Mouse (Mus musculus): ENCODE measurements at regions not wholly inside any gene's neighbourhood (a gene's known extent, or its start where the extent isn't known, plus 50 kb on each side); places are given as distances from the start of the nearest gene placed in this dataset.
"Not testable (repeated sequence)": the region's sequence is repeated elsewhere in the genome, so short reads cannot be mapped to it uniquely, and the experiment has no call there.

GRCm38 (mm10) chr4:114296380-114296779 is 110.1 kb upstream of the Trabd2b start:
- H3K27ac ChIP-seq (replicated peaks) = no peak overlapping the region
- no peak overlapping the region for H3K9ac ChIP-seq (replicated peaks)
- no peaks in the 10 kb centered on the region for H3K4me1 ChIP-seq
- no peaks in the 10 kb centered on the region for H3K9me3 ChIP-seq
- no peak overlapping the region for H3K4me2 ChIP-seq (replicated peaks)
- H3K4me3 ChIP-seq = no peak overlapping the region
- no peaks in the 10 kb centered on the region for H3K27me3 ChIP-seq
- H3K36me3 ChIP-seq = no peaks in the 10 kb centered on the region
- ATAC-seq (ENCODE audit: low FRiP score, low read depth) = no peak

GRCm38 (mm10) chr4:114298517-114298916 is 108.0 kb upstream of the Trabd2b start:
- not testable (repeated sequence) for H3K4me3 ChIP-seq; ATAC-seq (ENCODE audit: low FRiP score, low read depth); H3K36me3 ChIP-seq; H3K9ac ChIP-seq (replicated peaks); H3K27me3 ChIP-seq; H3K9me3 ChIP-seq; H3K4me1 ChIP-seq; H3K27ac ChIP-seq (replicated peaks); H3K4me2 ChIP-seq (replicated peaks)
- 63% methylated on average over 1 of the region's 1 CpGs for WGBS

GRCm38 (mm10) chr4:114300390-114301012 is 106.0 kb upstream of the Trabd2b start:
- no peak overlapping the region for H3K9ac ChIP-seq (replicated peaks)
- no peaks in the 10 kb centered on the region for H3K9me3 ChIP-seq
- H3K4me3 ChIP-seq = no peak overlapping the region
- H3K27me3 ChIP-seq = no peaks in the 10 kb centered on the region
- H3K27ac ChIP-seq (replicated peaks) = no peak overlapping the region
- no peaks in the 10 kb centered on the region for H3K4me1 ChIP-seq
- no peak overlapping the region for H3K4me2 ChIP-seq (replicated peaks)
- 37% methylated on average over 3 of the region's 3 CpGs for WGBS
- H3K36me3 ChIP-seq = no peaks in the 10 kb centered on the region
- ATAC-seq (ENCODE audit: low FRiP score, low read depth) = 0 out of 2 replicates have a peak, but pooled peaks have one; percentile 9

GRCm38 (mm10) chr4:114304654-114305053 is 101.9 kb upstream of the Trabd2b start:
- Histone ChIP-seq H3K36me3 (no peaks in the 10 kb centered on the region), H3K4me2 (replicated peaks) (no peak overlapping the region), H3K4me3 (no peak overlapping the region), H3K9ac (replicated peaks) (no peak overlapping the region), H3K4me1 (peaks cover 7% of the 10 kb centered on the region; the same call in 1 of the 2 replicates), H3K9me3 (no peaks in the 10 kb centered on the region), H3K27me3 (no peaks in the 10 kb centered on the region), H3K27ac (replicated peaks) (no peak overlapping the region)
- WGBS = 76% methylated on average over 1 of the region's 1 CpGs
- no peak for ATAC-seq (ENCODE audit: low FRiP score, low read depth)

GRCm38 (mm10) chr4:114307491-114307890 is 99.0 kb upstream of the Trabd2b start:
- H3K36me3 ChIP-seq = no peaks in the 10 kb centered on the region
- no peaks in the 10 kb centered on the region for H3K27me3 ChIP-seq
- H3K9me3 ChIP-seq = no peaks in the 10 kb centered on the region
- 71% methylated on average over 1 of the region's 1 CpGs for WGBS
- H3K27ac ChIP-seq (replicated peaks) = no peak overlapping the region
- no peak overlapping the region for H3K9ac ChIP-seq (replicated peaks)
- no peak for ATAC-seq (ENCODE audit: low FRiP score, low read depth)
- no peak overlapping the region for H3K4me2 ChIP-seq (replicated peaks)
- peaks cover 7% of the 10 kb centered on the region; the same call in 1 of the 2 replicates for H3K4me1 ChIP-seq
- H3K4me3 ChIP-seq = no peak overlapping the region

GRCm38 (mm10) chr4:114308518-114308917 is 98.0 kb upstream of the Trabd2b start:
- WGBS = 11% methylated on average over 1 of the region's 1 CpGs
- H3K36me3 ChIP-seq = no peaks in the 10 kb centered on the region
- no peak overlapping the region for H3K4me3 ChIP-seq
- H3K9me3 ChIP-seq = no peaks in the 10 kb centered on the region
- H3K9ac ChIP-seq (replicated peaks) = no peak overlapping the region
- peak; percentile 47; the same call in 1 of the 2 replicates for ATAC-seq (ENCODE audit: low FRiP score, low read depth)
- no peak overlapping the region for H3K27ac ChIP-seq (replicated peaks)
- no peaks in the 10 kb centered on the region for H3K27me3 ChIP-seq
- peaks cover 7% of the 10 kb centered on the region; the same call in 1 of the 2 replicates for H3K4me1 ChIP-seq
- no peak overlapping the region for H3K4me2 ChIP-seq (replicated peaks)

- H3K27me3 ChIP-seq = no peaks in the 10 kb centered on the region
- H3K36me3 ChIP-seq = no peaks in the 10 kb centered on the region
- ATAC-seq (ENCODE audit: low FRiP score, low read depth) = no peak
- no peak overlapping the region for H3K4me3 ChIP-seq
- no peak overlapping the region for H3K9ac ChIP-seq (replicated peaks)
- WGBS = 71% methylated on average over 2 of the region's 2 CpGs
- no peak overlapping the region for H3K27ac ChIP-seq (replicated peaks)
- H3K9me3 ChIP-seq = no peaks in the 10 kb centered on the region
- H3K4me2 ChIP-seq (replicated peaks) = no peak overlapping the region
- H3K4me1 ChIP-seq = no peaks in the 10 kb centered on the region
Measured at GRCm38 (mm10) chr4:114315051-114315450, 91.5 kb upstream of the Trabd2b start.

- H3K36me3 ChIP-seq = no peaks in the 10 kb centered on the region
- no peak for ATAC-seq (ENCODE audit: low FRiP score, low read depth)
- no peaks in the 10 kb centered on the region for H3K9me3 ChIP-seq
- H3K4me2 ChIP-seq (replicated peaks) = no peak overlapping the region
- no peaks in the 10 kb centered on the region for H3K4me1 ChIP-seq
- no peaks in the 10 kb centered on the region for H3K27me3 ChIP-seq
- no peak overlapping the region for H3K9ac ChIP-seq (replicated peaks)
- no peak overlapping the region for H3K4me3 ChIP-seq
- 95% methylated on average over 2 of the region's 2 CpGs for WGBS
- no peak overlapping the region for H3K27ac ChIP-seq (replicated peaks)
Measured at GRCm38 (mm10) chr4:114315556-114315955, 91.0 kb upstream of the Trabd2b start.

GRCm38 (mm10) chr4:114317076-114317475 is 89.4 kb upstream of the Trabd2b start:
- no peak for ATAC-seq (ENCODE audit: low FRiP score, low read depth)
- no peak overlapping the region for H3K9ac ChIP-seq (replicated peaks)
- H3K4me2 ChIP-seq (replicated peaks) = no peak overlapping the region
- H3K4me1 ChIP-seq = no peaks in the 10 kb centered on the region
- no peaks in the 10 kb centered on the region for H3K36me3 ChIP-seq
- no peaks in the 10 kb centered on the region for H3K27me3 ChIP-seq
- H3K4me3 ChIP-seq = no peak overlapping the region
- 85% methylated on average over 2 of the region's 2 CpGs for WGBS
- H3K27ac ChIP-seq (replicated peaks) = no peak overlapping the region
- H3K9me3 ChIP-seq = no peaks in the 10 kb centered on the region

- H3K9ac ChIP-seq (replicated peaks) = no peak overlapping the region
- H3K27ac ChIP-seq (replicated peaks) = no peak overlapping the region
- no peaks in the 10 kb centered on the region for H3K27me3 ChIP-seq
- H3K4me2 ChIP-seq (replicated peaks) = no peak overlapping the region
- no peaks in the 10 kb centered on the region for H3K36me3 ChIP-seq
- 78% methylated on average over 1 of the region's 1 CpGs for WGBS
- H3K4me1 ChIP-seq = no peaks in the 10 kb centered on the region
- H3K4me3 ChIP-seq = no peak overlapping the region
- no peak for ATAC-seq (ENCODE audit: low FRiP score, low read depth)
- H3K9me3 ChIP-seq = no peaks in the 10 kb centered on the region
Measured at GRCm38 (mm10) chr4:114320076-114320475, 86.4 kb upstream of the Trabd2b start.

- H3K9ac ChIP-seq (replicated peaks) = no peak overlapping the region
- no peaks in the 10 kb centered on the region for H3K9me3 ChIP-seq
- no peaks in the 10 kb centered on the region for H3K4me1 ChIP-seq
- ATAC-seq (ENCODE audit: low FRiP score, low read depth) = no peak
- 74% methylated on average over 3 of the region's 3 CpGs for WGBS
- H3K36me3 ChIP-seq = no peaks in the 10 kb centered on the region
- no peak overlapping the region for H3K4me2 ChIP-seq (replicated peaks)
- no peaks in the 10 kb centered on the region for H3K27me3 ChIP-seq
- H3K27ac ChIP-seq (replicated peaks) = no peak overlapping the region
- H3K4me3 ChIP-seq = no peak overlapping the region
Measured at GRCm38 (mm10) chr4:114321516-114322339, 84.8 kb upstream of the Trabd2b start.

- Histone ChIP-seq H3K4me2 (replicated peaks) (no peak overlapping the region), H3K27ac (replicated peaks) (no peak overlapping the region), H3K9me3 (no peaks in the 10 kb centered on the region), H3K27me3 (no peaks in the 10 kb centered on the region), H3K9ac (replicated peaks) (no peak overlapping the region), H3K4me3 (no peak overlapping the region), H3K36me3 (no peaks in the 10 kb centered on the region), H3K4me1 (no peaks in the 10 kb centered on the region)
- no peak for ATAC-seq (ENCODE audit: low FRiP score, low read depth)
- 94% methylated on average over 1 of the region's 1 CpGs for WGBS
Measured at GRCm38 (mm10) chr4:114329978-114330377, 76.5 kb upstream of the Trabd2b start.

All from midbrain, embryonic 12.5 days (tissue).